Mouse (Mus musculus): Measurements from ENCODE around the gene Epb41l3. TPM values are rescaled to one million over a fixed set of nuclear protein-coding genes. Genes with fewer than 3 reads are reported as not detected.

Epb41l3 gene
- total RNA-seq, 2 experiments from 2014 or later, result 1.5 to 2.4 TPM

- TF ChIP-seq CTCF (IDR thresholded peaks at IDR 0.05), result no peak
- DNase-seq, result no peak
- Histone ChIP-seq H3K27ac (no peak overlapping the region), H3K4me3 (peak overlapping the region; percentile 67)
- intact Hi-C loops (cut with DNase I), result no loop called here
Observed at GRCm38 (mm10) chr17:69076747-69077543, 1.5 kb downstream of the Epb41l3 start.

- intact Hi-C loops (cut with DNase I), result no loop called here
- no peak overlapping the region for H3K27ac ChIP-seq
- no peak overlapping the region for H3K4me3 ChIP-seq
- TF ChIP-seq CTCF (IDR thresholded peaks at IDR 0.05), result no peak
- no peak for DNase-seq
Observed at GRCm38 (mm10) chr17:69077544-69077920, 2.0 kb downstream of the Epb41l3 start.

DNA sequence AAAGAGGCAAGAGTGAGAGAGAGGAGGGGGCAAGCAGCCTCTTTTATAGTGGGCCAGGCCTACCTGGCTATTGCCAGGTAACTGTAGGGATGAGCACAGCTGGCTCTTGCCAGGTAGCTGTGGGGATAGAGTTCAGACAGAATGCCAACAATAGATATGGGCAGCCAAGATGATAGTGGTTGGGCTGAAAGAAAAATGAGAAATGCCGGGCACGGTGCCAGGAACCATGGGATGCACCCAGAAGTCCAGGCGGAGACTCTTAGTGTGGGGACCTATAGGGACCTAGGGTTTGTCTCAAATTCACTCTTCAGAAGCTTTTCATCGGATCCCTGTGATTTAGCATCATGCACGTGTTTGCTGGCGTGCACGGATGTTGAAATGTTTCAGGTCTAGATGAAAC, 6.8 kb downstream of the Epb41l3 start:
- H3K4me3 ChIP-seq, result no peak overlapping the region
- DNase-seq, result no peak
- intact Hi-C loops (cut with DNase I), result no loop called here
- TF ChIP-seq CTCF (IDR thresholded peaks at IDR 0.05), result no peak
- H3K27ac ChIP-seq, result no peak overlapping the region

DNA sequence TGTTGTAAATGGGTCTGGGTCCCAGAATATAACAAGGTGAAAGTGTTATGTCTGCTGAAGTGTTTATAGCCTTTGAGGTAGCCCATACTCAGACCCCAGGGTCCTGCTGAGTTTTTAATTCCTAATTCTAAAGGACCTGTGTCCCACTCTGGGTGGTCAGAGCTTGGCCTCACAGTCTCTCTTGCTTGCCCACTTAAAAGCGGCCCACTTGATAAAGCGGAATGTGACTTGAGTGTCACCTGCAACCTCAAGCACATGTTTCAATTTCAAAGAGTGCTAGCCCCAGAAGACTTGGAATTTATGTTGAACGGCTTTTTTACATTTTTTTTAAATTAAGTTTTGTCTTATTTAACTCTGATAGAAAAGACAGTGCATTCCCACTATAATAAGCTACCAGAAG, 16.1 kb downstream of the Epb41l3 start:
- no peak overlapping the region for H3K4me3 ChIP-seq
- H3K27ac ChIP-seq, result no peak overlapping the region
- intact Hi-C loops (cut with DNase I), result no loop called here
- no peak for DNase-seq
- TF ChIP-seq CTCF (IDR thresholded peaks at IDR 0.05), result no peak

DNA sequence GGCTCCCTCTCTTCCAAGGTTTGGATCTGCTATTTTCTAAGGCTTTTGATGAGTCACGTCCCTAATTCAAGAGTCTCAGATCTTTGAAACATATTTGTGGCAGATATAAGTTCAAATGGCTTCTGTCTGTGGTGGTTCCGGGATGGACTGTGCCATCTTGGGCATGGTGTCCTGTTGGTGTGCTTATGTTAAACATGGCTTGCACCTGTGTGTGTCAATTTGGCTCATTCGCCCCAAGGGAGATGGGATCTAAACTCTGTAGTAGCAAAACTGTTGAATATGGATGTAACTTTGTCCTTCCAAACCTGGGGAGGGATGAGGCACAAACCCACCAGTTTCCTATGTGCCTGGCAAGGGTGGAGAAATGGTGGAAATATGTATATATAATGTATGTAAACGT, 21.6 kb downstream of the Epb41l3 start:
- no peak for TF ChIP-seq CTCF (IDR thresholded peaks at IDR 0.05)
- no peak overlapping the region for H3K4me3 ChIP-seq
- intact Hi-C loops (cut with DNase I), result no loop called here
- no peak for DNase-seq
- H3K27ac ChIP-seq, result no peak overlapping the region

GRCm38 (mm10) chr17:69097955-69098354, 22.5 kb downstream of the Epb41l3 start:
- Histone ChIP-seq H3K4me3 (no peak overlapping the region), H3K27ac (no peak overlapping the region)
- TF ChIP-seq CTCF (IDR thresholded peaks at IDR 0.05), result no peak
- no peak for DNase-seq
- intact Hi-C loops (cut with DNase I), result no loop called here

DNA sequence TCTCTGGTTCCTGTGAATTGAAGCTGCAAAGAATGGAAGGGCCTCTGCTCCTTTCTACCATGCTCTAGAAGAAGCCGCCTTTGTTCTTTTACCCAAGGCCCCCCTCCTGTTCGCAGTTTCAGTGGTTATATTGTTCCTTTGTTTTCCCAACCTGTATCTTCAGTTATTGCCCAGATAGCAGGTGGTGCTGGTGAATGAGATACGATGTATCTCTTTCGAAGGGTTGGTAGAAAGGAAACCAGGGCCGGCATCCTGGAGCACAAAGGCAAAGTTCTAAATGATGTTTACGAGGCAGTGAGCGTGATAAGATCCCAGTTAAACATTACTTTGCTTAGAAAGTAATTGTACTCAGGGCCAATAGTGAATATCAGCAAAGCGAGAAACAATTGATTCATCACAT, 27.8 kb downstream of the Epb41l3 start:
- intact Hi-C loops (cut with DNase I), result no loop called here
- Histone ChIP-seq H3K27ac (no peak overlapping the region), H3K4me3 (no peak overlapping the region)
- no peak for DNase-seq
- TF ChIP-seq CTCF (IDR thresholded peaks at IDR 0.05), result no peak

DNA sequence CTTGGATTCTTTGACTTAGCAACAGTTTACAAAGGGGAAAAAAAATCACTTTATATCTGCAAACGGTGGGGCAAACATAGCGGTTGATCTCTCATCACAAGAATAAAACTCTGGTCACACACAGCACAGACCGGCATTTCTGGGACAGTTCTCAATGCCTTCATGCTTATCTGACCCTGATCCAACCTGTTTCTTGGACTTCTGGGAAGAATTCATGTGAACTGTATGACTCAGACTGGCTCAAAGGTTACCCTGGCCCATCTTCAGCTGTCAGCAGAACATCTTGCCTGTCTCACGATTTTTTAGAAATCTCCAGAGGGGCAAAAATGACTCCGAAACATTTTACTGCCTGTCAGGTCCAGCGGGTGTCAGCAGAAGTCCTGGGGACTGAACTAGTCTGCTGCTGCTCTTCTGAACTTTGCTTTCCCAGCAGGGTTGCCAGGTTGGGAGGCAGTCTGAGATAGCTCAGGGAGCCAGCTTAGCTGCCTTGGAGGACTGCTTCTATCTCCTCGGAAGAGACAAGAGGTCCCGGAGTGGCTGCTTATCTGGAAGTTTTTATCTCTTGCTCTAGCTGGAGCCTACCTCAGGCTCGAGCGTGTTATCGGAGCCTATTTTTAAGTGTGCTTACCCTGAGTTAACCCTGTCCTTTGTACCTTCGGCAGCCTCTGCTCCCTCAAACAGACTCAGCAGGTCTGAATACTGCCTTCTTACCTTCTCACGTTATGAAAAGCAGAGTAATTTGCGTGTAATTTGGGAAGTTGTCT, 29.7 kb downstream of the Epb41l3 start:
- no peak overlapping the region for H3K4me3 ChIP-seq
- intact Hi-C loops (cut with DNase I), result loop anchor here (2.0 to 5.0 kb wide), 3 partner anchors 222 to 1243 kb away; no protein-coding TSS in a partner anchor
- TF ChIP-seq CTCF (IDR thresholded peaks at IDR 0.05), result no peak

DNA sequence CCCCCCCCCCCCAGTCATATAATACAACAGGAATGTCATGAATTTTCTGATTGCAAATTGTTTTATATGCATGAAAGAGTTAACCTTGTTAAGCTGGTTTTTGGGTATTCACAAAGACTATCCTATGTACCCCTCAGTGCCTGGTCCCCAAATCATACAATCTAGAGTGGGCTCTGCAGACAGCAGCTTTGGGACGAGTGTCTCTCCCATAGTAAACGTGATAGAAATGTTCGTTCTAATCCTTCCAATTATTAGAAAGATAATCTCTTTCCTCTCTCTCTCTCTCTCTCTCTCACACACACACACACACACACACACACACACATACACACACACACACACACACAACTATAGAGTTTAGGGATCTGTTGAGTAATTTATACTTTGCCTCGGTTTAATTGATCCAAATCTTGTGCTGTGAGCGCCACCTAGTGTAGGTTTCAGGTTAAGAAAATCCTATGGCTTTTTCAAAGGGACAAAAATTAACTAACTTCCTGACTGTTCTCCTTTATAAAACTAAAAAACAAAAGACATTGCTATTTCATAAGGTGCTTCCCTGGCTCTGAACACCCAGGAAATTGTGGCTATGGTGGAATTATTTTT, 30.4 kb downstream of the Epb41l3 start:
- Histone ChIP-seq H3K4me3 (no peak overlapping the region), H3K27ac (no peak overlapping the region)
- TF ChIP-seq CTCF (IDR thresholded peaks at IDR 0.05), result peak; percentile 69
- intact Hi-C loops (cut with DNase I), result loop anchor here (2.0 to 5.0 kb wide), 3 partner anchors 223 to 1244 kb away; no protein-coding TSS in a partner anchor
- no peak for DNase-seq

More for the DNA sequence above, 29.7 kb downstream of the Epb41l3 start:
- no peak for DNase-seq
- no peak overlapping the region for H3K27ac ChIP-seq

- H3K4me3 ChIP-seq, result no peak overlapping the region
- no peak for DNase-seq
- peak; percentile 39 for TF ChIP-seq CTCF (IDR thresholded peaks at IDR 0.05)
- H3K27ac ChIP-seq, result no peak overlapping the region
- intact Hi-C loops (cut with DNase I), result loop anchor here (5.0 kb wide), 2 partner anchors 932 to 1247 kb away; no protein-coding TSS in a partner anchor
Observed at GRCm38 (mm10) chr17:69109216-69109615, 33.7 kb downstream of the Epb41l3 start.

GRCm38 (mm10) chr17:69112232-69112631, 36.7 kb downstream of the Epb41l3 start:
- no peak for TF ChIP-seq CTCF (IDR thresholded peaks at IDR 0.05)

DNA sequence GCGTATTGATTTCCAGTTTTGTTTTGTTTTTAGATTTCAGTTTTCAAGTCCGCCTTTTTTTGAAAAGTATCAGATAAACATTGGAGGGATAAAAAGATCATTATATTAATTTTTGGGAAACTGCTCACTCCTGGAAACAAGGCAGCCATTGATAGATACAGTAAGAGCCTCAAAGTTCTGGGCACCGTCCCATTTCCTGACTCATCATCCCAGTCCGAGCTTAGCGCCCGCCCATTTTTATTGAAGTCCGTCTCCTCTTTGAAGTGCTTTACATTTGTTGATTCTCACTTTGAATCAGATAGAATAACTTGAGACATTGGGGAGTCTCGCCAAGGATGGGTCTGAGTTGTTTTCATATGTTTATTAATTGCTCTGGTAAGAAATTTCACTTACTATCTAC, 43.7 kb downstream of the Epb41l3 start:
- intact Hi-C loops (cut with DNase I), result no loop called here
- Histone ChIP-seq H3K27ac (no peak overlapping the region), H3K4me3 (no peak overlapping the region)
- no peak for DNase-seq
- TF ChIP-seq CTCF (IDR thresholded peaks at IDR 0.05), result no peak

More at GRCm38 (mm10) chr17:69112232-69112631, 36.7 kb downstream of the Epb41l3 start:
- intact Hi-C loops (cut with DNase I), result no loop called here
- no peak overlapping the region for H3K27ac ChIP-seq
- DNase-seq, result no peak
- H3K4me3 ChIP-seq, result no peak overlapping the region

All from gastrocnemius, adult 2 months (tissue).